Mouse (Mus musculus): ENCODE measurements at regions not wholly inside any gene's neighbourhood (a gene's known extent, or its start where the extent isn't known, plus 50 kb on each side); places are given as distances from the start of the nearest gene placed in this dataset.

DNA sequence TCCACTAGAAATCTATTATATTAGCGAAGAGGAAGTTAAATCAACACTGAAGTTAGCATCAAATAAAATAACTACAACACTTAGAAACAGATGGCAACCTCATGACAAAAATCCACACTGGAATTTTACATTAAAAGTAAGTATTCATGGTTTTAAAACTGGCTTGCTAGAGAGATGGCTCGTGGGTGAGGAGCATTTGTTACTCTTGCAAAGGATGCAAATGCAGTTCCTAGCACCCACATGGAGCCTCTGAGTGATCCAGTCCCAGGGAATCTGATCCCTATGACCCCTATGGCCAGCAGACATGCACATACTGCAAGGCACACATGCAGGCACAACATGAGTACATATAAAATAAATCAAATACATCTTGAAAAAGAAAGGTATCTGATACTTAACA, 164.3 kb downstream of the Dnajb9 start:
- H3K4me3 ChIP-seq (replicated peaks; ENCODE audit: low read depth, low read length) = no peak overlapping the region
- H3K4me2 ChIP-seq (ENCODE audit: low read length) = no peak overlapping the region
- H3K36me3 ChIP-seq (ENCODE audit: insufficient read depth, low read length) = no peaks in the 10 kb centered on the region
- DNase-seq (ENCODE audit: low spot score) = no peak
- H3K27me3 ChIP-seq (ENCODE audit: insufficient read depth, low read length) = no peaks in the 10 kb centered on the region
- ATAC-seq (replicated peaks; ENCODE audit: low FRiP score, low read depth) = no peak
- no peak overlapping the region for H3K9ac ChIP-seq (ENCODE audit: low read depth, low read length)
- H3K4me1 ChIP-seq (replicated peaks; ENCODE audit: insufficient read depth, low read length) = no peaks in the 10 kb centered on the region
- TF ChIP-seq CTCF (IDR thresholded peaks at IDR 0.05; ENCODE audit: low read depth) = no peak
- no peaks in the 10 kb centered on the region for H3K9me3 ChIP-seq (replicated peaks; ENCODE audit: low read length)
- no peak overlapping the region for H3K27ac ChIP-seq
- 61% methylated on average over 2 of the region's 2 CpGs for WGBS

DNA sequence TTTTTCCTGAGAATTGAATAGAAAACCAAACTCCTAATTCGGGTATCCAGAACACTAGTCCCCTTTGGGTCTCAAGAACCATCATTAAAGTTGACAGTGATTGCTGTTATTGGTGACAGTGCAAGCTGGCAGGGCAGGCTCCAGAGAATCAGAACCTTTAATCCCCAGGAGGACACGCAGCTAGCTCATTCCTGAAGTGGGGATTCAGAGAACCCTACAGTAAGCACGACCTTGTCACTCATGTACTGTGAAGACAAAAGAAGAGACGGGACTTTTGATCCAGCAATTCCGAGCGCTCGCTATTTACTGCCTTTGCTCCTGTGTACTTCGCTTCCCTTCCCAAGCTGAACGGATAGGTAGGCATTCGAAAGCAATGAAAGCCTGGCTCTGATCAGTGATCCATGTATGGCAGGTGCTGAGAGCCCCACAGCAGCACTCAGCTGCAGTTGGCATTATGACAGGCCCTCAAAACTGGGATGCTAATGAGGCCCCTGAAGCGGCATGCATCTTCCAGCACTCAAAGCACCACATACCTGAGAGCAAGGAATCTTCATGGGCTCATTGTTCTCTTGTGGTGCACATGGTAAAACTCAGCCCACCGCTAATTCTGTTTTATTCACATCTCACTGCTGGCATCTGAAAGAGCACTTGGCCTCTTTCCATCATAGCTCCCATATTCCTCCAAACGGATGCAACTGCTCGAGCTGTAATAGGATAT, 165.6 kb downstream of the Dnajb9 start:
- Histone ChIP-seq H3K27ac (no peak overlapping the region), H3K27me3 (ENCODE audit: insufficient read depth, low read length) (no peaks in the 10 kb centered on the region), H3K9me3 (replicated peaks; ENCODE audit: low read length) (no peaks in the 10 kb centered on the region), H3K4me2 (ENCODE audit: low read length) (no peak overlapping the region), H3K4me1 (replicated peaks; ENCODE audit: insufficient read depth, low read length) (no peaks in the 10 kb centered on the region), H3K4me3 (replicated peaks; ENCODE audit: low read depth, low read length) (no peak overlapping the region), H3K36me3 (ENCODE audit: insufficient read depth, low read length) (no peaks in the 10 kb centered on the region), H3K9ac (ENCODE audit: low read depth, low read length) (no peak overlapping the region)
- ATAC-seq (replicated peaks; ENCODE audit: low FRiP score, low read depth) = no peak
- no peak for TF ChIP-seq CTCF (IDR thresholded peaks at IDR 0.05; ENCODE audit: low read depth)
- no peak for DNase-seq (ENCODE audit: low spot score)
- 60% methylated on average over 14 of the region's 14 CpGs for WGBS

DNA sequence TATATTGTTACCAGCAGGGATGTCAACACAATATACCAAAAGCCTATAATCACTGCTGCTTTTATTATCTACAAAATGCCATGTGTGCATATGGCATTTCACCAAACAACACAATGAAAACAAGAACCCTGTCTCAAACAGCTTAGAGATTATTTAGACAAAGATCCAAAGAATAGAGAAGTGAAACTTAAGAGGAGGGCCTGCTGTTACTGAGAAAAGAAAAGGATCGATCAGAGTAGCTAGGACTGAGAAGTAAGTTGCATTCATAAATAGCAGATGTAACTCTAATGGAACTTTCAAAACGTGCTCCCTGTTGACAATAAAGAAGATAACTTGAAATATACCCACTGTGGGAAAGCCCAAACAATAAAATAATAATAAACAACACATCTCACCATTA, 203.3 kb downstream of the Dnajb9 start:
- H3K27me3 ChIP-seq (ENCODE audit: insufficient read depth, low read length) = no peaks in the 10 kb centered on the region
- no peak overlapping the region for H3K27ac ChIP-seq
- DNase-seq (ENCODE audit: low spot score) (no peak), ATAC-seq (replicated peaks; ENCODE audit: low FRiP score, low read depth) (no peak)
- WGBS = 55% methylated on average over 2 of the region's 2 CpGs
- H3K9me3 ChIP-seq (replicated peaks; ENCODE audit: low read length) = no peaks in the 10 kb centered on the region
- H3K36me3 ChIP-seq (ENCODE audit: insufficient read depth, low read length) = no peaks in the 10 kb centered on the region
- no peak overlapping the region for H3K4me2 ChIP-seq (ENCODE audit: low read length)
- H3K4me3 ChIP-seq (replicated peaks; ENCODE audit: low read depth, low read length) = no peak overlapping the region
- no peak for TF ChIP-seq CTCF (IDR thresholded peaks at IDR 0.05; ENCODE audit: low read depth)
- no peak overlapping the region for H3K9ac ChIP-seq (ENCODE audit: low read depth, low read length)
- H3K4me1 ChIP-seq (replicated peaks; ENCODE audit: insufficient read depth, low read length) = no peaks in the 10 kb centered on the region

DNA sequence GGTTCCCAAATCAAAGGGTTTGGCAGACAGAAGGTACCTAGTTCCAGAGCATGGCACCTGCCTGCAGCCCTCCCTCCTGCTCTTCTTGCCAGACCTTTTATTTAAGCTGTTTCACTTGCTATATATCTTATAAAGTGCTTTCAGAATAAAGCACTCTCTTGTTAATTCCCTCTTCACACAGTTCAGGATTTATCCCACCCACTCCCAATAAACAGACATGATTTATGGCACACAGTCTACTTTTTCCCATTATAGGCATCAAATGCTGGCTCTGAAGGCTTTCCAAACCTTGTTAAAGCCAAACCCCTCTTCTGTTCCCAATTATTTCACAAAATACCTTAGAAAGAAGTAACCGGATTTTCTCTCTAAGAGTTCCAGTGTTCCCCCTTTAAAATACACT, 226.6 kb downstream of the Dnajb9 start:
- DNase-seq (ENCODE audit: low spot score) (no peak), ATAC-seq (replicated peaks; ENCODE audit: low FRiP score, low read depth) (no peak)
- no peaks in the 10 kb centered on the region for H3K36me3 ChIP-seq (ENCODE audit: insufficient read depth, low read length)
- H3K4me2 ChIP-seq (ENCODE audit: low read length) = no peak overlapping the region
- no peak overlapping the region for H3K4me3 ChIP-seq (replicated peaks; ENCODE audit: low read depth, low read length)
- H3K9ac ChIP-seq (ENCODE audit: low read depth, low read length) = no peak overlapping the region
- no peaks in the 10 kb centered on the region for H3K9me3 ChIP-seq (replicated peaks; ENCODE audit: low read length)
- 53% methylated on average over 1 of the region's 1 CpGs for WGBS
- H3K27me3 ChIP-seq (ENCODE audit: insufficient read depth, low read length) = no peaks in the 10 kb centered on the region
- H3K4me1 ChIP-seq (replicated peaks; ENCODE audit: insufficient read depth, low read length) = no peaks in the 10 kb centered on the region
- H3K27ac ChIP-seq = no peak overlapping the region
- no peak for TF ChIP-seq CTCF (IDR thresholded peaks at IDR 0.05; ENCODE audit: low read depth)

DNA sequence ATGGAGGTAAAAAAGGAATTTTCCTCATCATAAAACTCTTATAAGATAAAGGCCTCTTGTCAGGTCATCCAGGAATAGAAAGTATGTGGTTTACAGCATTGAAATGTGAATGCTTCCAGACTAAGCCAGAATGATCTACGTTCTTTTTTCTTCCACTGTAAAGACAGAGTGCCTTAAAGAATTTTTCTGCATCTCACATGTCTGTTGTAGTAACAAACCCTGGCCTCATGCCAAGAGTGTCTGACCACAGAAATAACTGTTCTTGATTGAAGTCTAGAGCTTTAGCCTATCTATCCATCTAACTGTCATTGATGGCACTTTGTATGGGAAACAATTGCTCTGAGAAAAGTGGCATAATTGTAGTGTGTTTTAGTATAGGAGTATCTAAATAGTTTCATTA, 246.2 kb downstream of the Dnajb9 start:
- H3K4me3 ChIP-seq (replicated peaks; ENCODE audit: low read depth, low read length) = no peak overlapping the region
- H3K9me3 ChIP-seq (replicated peaks; ENCODE audit: low read length) = no peaks in the 10 kb centered on the region
- H3K9ac ChIP-seq (ENCODE audit: low read depth, low read length) = no peak overlapping the region
- H3K4me2 ChIP-seq (ENCODE audit: low read length) = no peak overlapping the region
- ATAC-seq (replicated peaks; ENCODE audit: low FRiP score, low read depth) = no peak
- H3K36me3 ChIP-seq (ENCODE audit: insufficient read depth, low read length) = no peaks in the 10 kb centered on the region
- WGBS = 54% methylated on average over 1 of the region's 1 CpGs
- DNase-seq (ENCODE audit: low spot score) = peak; percentile 8
- no peak overlapping the region for H3K27ac ChIP-seq
- H3K4me1 ChIP-seq (replicated peaks; ENCODE audit: insufficient read depth, low read length) = no peaks in the 10 kb centered on the region
- no peak for TF ChIP-seq CTCF (IDR thresholded peaks at IDR 0.05; ENCODE audit: low read depth)
- no peaks in the 10 kb centered on the region for H3K27me3 ChIP-seq (ENCODE audit: insufficient read depth, low read length)

DNA sequence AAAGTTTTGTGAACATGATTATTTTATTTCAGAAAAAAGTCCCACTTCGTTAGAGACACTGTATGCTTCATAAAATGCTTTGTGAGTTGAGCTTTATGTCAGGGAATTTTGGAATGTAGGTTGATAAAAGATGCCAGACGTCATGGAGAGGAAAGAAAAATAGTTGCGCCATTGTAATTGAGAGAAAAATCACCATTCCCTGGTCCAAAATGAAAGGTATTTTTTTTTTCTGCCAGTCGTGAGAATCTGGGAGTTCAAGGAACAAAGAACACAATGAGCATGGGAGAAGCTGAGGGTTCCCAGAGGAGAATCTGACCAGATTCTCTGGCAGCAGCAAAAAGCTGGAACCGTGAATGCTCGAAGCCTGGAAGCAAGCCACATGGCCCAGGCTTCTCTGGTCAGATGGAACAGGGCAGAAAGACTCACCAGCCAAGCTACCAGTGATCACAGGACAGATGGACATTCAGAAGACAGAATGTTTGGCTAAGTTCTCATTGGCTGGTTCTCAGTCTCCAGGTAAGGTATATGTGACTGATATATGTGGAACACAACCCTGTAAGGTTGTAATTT, 247.5 kb downstream of the Dnajb9 start:
- no peak for ATAC-seq (replicated peaks; ENCODE audit: low FRiP score, low read depth)
- H3K36me3 ChIP-seq (ENCODE audit: insufficient read depth, low read length) = no peaks in the 10 kb centered on the region
- WGBS = 73% methylated on average over 6 of the region's 6 CpGs

More for the DNA sequence above, 247.5 kb downstream of the Dnajb9 start:
- no peak overlapping the region for H3K4me2 ChIP-seq (ENCODE audit: low read length)
- H3K27me3 ChIP-seq (ENCODE audit: insufficient read depth, low read length) = no peaks in the 10 kb centered on the region
- no peak overlapping the region for H3K9ac ChIP-seq (ENCODE audit: low read depth, low read length)
- H3K4me3 ChIP-seq (replicated peaks; ENCODE audit: low read depth, low read length) = no peak overlapping the region
- H3K27ac ChIP-seq = no peak overlapping the region
- H3K9me3 ChIP-seq (replicated peaks; ENCODE audit: low read length) = no peaks in the 10 kb centered on the region
- no peak for TF ChIP-seq CTCF (IDR thresholded peaks at IDR 0.05; ENCODE audit: low read depth)
- DNase-seq (ENCODE audit: low spot score) = no peak
- H3K4me1 ChIP-seq (replicated peaks; ENCODE audit: insufficient read depth, low read length) = no peaks in the 10 kb centered on the region
